Mouse (Mus musculus) hindbrain, embryonic 15.5 days (tissue): Measurements from ENCODE around the gene Atxn1. TPM values are rescaled to one million over a fixed set of nuclear protein-coding genes. Genes with fewer than 3 reads are reported as not detected.

ENCODE experiments used
- ATAC-seq: fragments of 200-750 bp; cut with Nextera tagmentation; 2 replicates; pipeline ENCODE4 v1.8.0; 2017; ENCODE audit warnings: low read depth, moderate number of reproducible peaks, moderate TSS enrichment; ENCODE audit not compliant: low FRiP score
- H3K27ac ChIP-seq: fragments of 300-500 bp; sonication (generic); replicated peaks from 2 replicates; pipeline ENCODE4 v1.5.1; 2015; ENCODE audit warnings: mild to moderate bottlenecking, inconsistent platforms
- H3K27me3 ChIP-seq: fragments of 300-500 bp; sonication (generic); 2 replicates; pipeline ENCODE4 v1.6.1; 2015; ENCODE audit warnings: control low read depth, inconsistent platforms
- H3K36me3 ChIP-seq: fragments of 300-500 bp; sonication (generic); 2 replicates; pipeline ENCODE4 v1.6.1; 2015; ENCODE audit warnings: control low read depth, inconsistent platforms
- H3K4me1 ChIP-seq: fragments of 300-500 bp; sonication (generic); replicated peaks from 2 replicates; pipeline ENCODE4 v1.6.1; 2015; ENCODE audit warnings: control low read depth, inconsistent platforms
- H3K4me2 ChIP-seq: fragments of 300-500 bp; sonication (generic); 2 replicates; pipeline ENCODE4 v1.6.1; 2015; ENCODE audit warnings: moderate library complexity, mild to moderate bottlenecking, inconsistent platforms
- H3K4me3 ChIP-seq: fragments of 300-500 bp; sonication (generic); 2 replicates; pipeline ENCODE4 v1.5.1; 2015; ENCODE audit warnings: mild to moderate bottlenecking, inconsistent platforms
- H3K9ac ChIP-seq: fragments of 300-500 bp; sonication (generic); 2 replicates; pipeline ENCODE4 v1.6.1; 2015; ENCODE audit warnings: inconsistent platforms
- H3K9me3 ChIP-seq: fragments of 300-500 bp; sonication (generic); 2 replicates; pipeline ENCODE4 v1.6.1; 2016; ENCODE audit warnings: control low read depth, inconsistent platforms
- whole genome bisulfite sequencing: fragments of 180-500 bp; shearing (Covaris S2); methylation state at CpG from one replicate; pipeline ENCODE4 v1.1.7; 2015; 5-methylcytosine and 5-hydroxymethylcytosine counted together
- polyA plus RNA-seq: library from polyadenylated mRNA; unstranded; fragments of >200 nt; fragmentation: Nextera tagmentation; extraction: Ambion mirVana; gene quantifications from 2 replicates; pipeline ENCODE4 v1.2.1, GENCODE M21; 2015

Atxn1 gene
- polyA plus RNA-seq, 1 experiment from 2014 or later: 8.1 TPM

- peak; percentile 80 for ATAC-seq
- Histone ChIP-seq H3K4me1 (peaks cover 16% of the 10 kb centered on the region), H3K36me3 (no peaks in the 10 kb centered on the region), H3K4me2 (no peak overlapping the region), H3K9ac (no peak overlapping the region), H3K9me3 (no peaks in the 10 kb centered on the region), H3K27ac (peak overlapping the region; percentile 58; the same call in 1 of the 2 replicates), H3K4me3 (no peak overlapping the region), H3K27me3 (no peaks in the 10 kb centered on the region)
- WGBS: 24% methylated on average over 7 of the region's 7 CpGs
These were observed 438.6 kb downstream of the Atxn1 start for GRCm38 (mm10) chr13:45526230-45526629.

- peaks cover 6% of the 10 kb centered on the region; the same call in 1 of the 2 replicates for H3K4me1 ChIP-seq
- no peak overlapping the region for H3K4me3 ChIP-seq
- H3K36me3 ChIP-seq: no peaks in the 10 kb centered on the region
- H3K27ac ChIP-seq: no peak overlapping the region
- 92% methylated on average over 6 of the region's 6 CpGs for WGBS
- no peak overlapping the region for H3K4me2 ChIP-seq
- H3K9ac ChIP-seq: no peak overlapping the region
- no peak for ATAC-seq
- no peaks in the 10 kb centered on the region for H3K27me3 ChIP-seq
- no peaks in the 10 kb centered on the region for H3K9me3 ChIP-seq
These were observed 439.9 kb downstream of the Atxn1 start for GRCm38 (mm10) chr13:45524791-45525435.

DNA sequence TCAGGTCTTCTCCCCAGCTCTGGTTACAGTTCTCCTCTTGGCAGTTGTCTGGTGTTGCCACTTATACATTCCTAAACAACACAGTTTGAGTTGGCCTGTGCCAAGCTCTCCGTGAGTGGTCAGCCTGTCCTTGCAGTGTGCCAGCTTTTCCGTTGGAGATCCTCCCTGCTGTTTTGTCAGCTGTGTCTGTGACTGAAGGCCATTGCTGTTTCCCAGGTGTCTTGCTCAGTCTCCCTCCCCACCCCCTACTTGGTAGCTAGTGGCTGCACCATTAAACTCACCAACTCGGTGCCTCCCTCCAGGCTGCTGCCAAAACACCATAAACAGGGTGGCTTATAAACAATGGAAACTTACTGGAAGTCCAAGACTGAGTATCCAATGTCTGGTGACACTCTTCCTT is 440.5 kb downstream of the Atxn1 start:
- no peak overlapping the region for H3K4me3 ChIP-seq
- H3K27me3 ChIP-seq: no peaks in the 10 kb centered on the region
- ATAC-seq: 0 out of 2 replicates have a peak, but pooled peaks have one; percentile 27
- no peak overlapping the region for H3K27ac ChIP-seq
- H3K4me2 ChIP-seq: no peak overlapping the region
- whole genome bisulfite sequencing: 56% methylated on average over 3 of the region's 3 CpGs
- H3K36me3 ChIP-seq: no peaks in the 10 kb centered on the region
- H3K9ac ChIP-seq: no peak overlapping the region
- peaks cover 6% of the 10 kb centered on the region; the same call in 1 of the 2 replicates for H3K4me1 ChIP-seq
- H3K9me3 ChIP-seq: no peaks in the 10 kb centered on the region

- Histone ChIP-seq H3K9me3 (no peaks in the 10 kb centered on the region), H3K4me1 (peaks cover 30% of the 10 kb centered on the region), H3K27me3 (no peaks in the 10 kb centered on the region), H3K4me2 (peak overlapping the region; percentile 58), H3K36me3 (no peaks in the 10 kb centered on the region), H3K9ac (peak overlapping the region; percentile 35), H3K4me3 (peak overlapping the region; percentile 29), H3K27ac (peak overlapping the region; percentile 74)
- 2% methylated on average over 24 of the region's 24 CpGs for WGBS
- peak; percentile 67 for ATAC-seq
These were observed 448.1 kb downstream of the Atxn1 start for GRCm38 (mm10) chr13:45516501-45517393.

DNA sequence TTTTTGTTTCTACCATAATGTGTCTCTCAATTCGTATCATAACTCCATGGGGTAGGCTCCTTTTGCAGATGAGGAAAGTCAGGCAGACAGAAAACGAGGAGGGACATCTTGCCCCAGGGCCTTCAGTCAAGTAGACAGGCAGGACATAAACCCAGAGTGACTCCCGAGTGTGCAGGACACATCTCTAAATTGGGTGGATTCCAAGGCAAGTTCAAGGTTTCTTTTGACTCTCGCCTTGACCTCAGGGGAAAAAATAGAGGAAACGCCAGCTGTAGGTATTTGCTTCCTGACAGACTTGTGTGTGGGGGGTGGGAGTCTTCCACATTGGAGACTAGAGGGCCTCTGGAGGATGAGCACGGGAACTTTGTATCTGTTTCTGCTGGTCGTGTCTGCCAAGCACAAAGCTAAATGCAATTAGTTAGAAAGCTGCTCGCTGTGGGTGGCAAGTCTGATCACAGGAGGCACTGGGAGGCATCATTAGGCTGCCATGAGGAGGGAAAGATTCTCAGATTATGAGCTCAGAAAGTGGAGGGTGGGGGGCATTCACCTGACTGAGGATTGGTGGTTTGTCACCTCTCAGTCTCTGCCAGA is 449.9 kb downstream of the Atxn1 start:
- Histone ChIP-seq H3K4me1 (peaks cover 30% of the 10 kb centered on the region), H3K27me3 (no peaks in the 10 kb centered on the region), H3K4me3 (no peak overlapping the region), H3K9ac (no peak overlapping the region), H3K4me2 (no peak overlapping the region), H3K36me3 (no peaks in the 10 kb centered on the region), H3K9me3 (no peaks in the 10 kb centered on the region), H3K27ac (no peak overlapping the region)
- WGBS: 39% methylated on average over 8 of the region's 8 CpGs
- no peak for ATAC-seq

DNA sequence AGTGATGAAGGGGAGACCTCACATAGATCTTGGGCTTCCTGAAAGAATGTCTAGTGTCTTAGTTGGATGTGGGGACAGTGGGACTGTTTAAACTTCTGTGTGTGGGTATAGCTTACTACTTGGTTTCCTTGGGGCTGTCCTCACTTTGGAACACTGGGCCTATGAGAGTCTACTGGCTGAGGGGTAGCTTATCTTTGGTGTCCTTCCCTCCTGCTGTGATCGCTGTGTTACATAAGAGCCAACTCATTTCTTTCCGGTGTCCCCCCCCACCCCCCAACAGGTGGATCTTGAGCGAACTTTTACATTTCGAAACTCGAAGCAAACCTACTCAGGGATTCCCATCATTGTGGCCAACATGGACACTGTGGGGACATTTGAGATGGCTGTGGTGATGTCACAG is 450.7 kb downstream of the Atxn1 start:
- ATAC-seq: no peak
- H3K9ac ChIP-seq: no peak overlapping the region
- peaks cover 33% of the 10 kb centered on the region for H3K4me1 ChIP-seq
- H3K4me2 ChIP-seq: no peak overlapping the region
- no peaks in the 10 kb centered on the region for H3K9me3 ChIP-seq
- no peaks in the 10 kb centered on the region for H3K27me3 ChIP-seq
- H3K36me3 ChIP-seq: no peaks in the 10 kb centered on the region
- no peak overlapping the region for H3K27ac ChIP-seq
- no peak overlapping the region for H3K4me3 ChIP-seq
- WGBS: 97% methylated on average over 5 of the region's 5 CpGs

DNA sequence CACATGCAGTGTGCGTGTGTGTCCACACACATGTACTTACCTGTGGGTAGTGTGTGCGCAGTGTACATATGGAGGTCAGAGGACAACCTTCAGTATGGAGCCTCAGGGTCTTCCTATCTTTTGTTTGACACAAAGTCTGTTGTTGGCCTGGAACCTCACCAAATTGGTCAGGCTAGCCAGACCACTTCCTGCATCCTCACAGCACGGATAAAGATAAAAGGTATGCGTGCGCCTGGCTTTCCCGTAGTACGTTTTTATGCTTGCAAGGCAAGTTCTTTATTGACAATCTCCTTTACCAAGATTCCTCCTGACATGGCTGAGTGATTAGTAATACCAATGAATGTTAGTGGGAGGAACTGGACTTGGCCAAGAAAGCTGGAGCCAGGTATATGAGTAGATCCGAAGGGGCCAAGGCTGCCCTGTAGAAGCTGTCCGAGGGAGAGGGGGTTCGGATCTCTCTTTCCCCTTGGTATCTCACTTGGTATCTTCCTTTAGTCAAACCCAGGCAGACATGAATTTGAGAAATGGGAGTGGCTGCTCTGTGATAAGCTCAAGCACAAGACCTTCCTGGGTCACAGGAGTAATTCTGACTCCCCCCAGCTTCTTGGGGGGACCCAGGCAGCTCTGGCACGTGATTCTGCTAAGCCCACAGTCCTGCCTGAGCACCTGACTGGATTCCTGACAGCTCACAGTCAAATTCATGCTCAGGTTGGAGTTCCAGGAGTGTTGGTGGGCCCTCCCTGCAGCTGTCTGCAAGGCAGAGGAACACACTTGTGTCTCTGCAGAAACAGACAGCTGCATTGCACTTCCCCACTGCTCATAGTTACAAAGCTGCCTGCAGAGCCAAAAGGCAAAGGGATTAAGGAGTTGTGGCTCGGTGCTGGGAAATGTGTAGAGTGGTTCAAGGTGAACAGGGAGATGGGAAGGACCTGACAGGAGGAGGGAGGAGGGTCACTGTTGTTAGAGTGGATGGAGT is 451.5 kb downstream of the Atxn1 start:
- H3K4me2 ChIP-seq: no peak overlapping the region
- H3K27me3 ChIP-seq: no peaks in the 10 kb centered on the region
- no peak overlapping the region for H3K9ac ChIP-seq
- ATAC-seq: no peak
- H3K4me1 ChIP-seq: peaks cover 41% of the 10 kb centered on the region
- 87% methylated on average over 12 of the region's 12 CpGs for WGBS
- no peak overlapping the region for H3K27ac ChIP-seq
- no peaks in the 10 kb centered on the region for H3K9me3 ChIP-seq
- H3K36me3 ChIP-seq: no peaks in the 10 kb centered on the region
- no peak overlapping the region for H3K4me3 ChIP-seq

DNA sequence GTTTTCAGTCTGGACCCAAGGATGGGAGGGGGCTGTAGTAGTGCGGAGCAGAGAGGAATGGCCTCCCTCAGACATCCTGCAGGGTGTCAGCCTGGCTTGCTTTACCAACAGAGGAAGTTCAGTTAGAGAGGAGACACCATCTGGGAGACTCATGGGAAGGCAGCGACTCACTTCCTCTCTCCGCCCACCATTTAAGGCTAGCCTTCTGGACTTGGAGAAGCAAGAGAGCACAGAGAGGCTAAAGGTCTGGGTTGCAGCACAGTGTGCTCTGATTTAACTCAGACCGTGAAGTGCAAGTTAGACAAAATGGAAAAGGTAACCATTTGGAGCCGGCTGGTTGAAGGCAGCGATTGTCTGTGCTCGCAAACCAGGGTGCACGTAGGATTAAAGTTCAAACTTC is 452.3 kb downstream of the Atxn1 start:
- no peak overlapping the region for H3K27ac ChIP-seq
- no peak overlapping the region for H3K9ac ChIP-seq
- H3K36me3 ChIP-seq: no peaks in the 10 kb centered on the region
- 85% methylated on average over 8 of the region's 8 CpGs for whole genome bisulfite sequencing
- no peaks in the 10 kb centered on the region for H3K9me3 ChIP-seq
- H3K4me2 ChIP-seq: no peak overlapping the region
- no peak for ATAC-seq
- peaks cover 47% of the 10 kb centered on the region for H3K4me1 ChIP-seq
- no peak overlapping the region for H3K4me3 ChIP-seq
- no peaks in the 10 kb centered on the region for H3K27me3 ChIP-seq

GRCm38 (mm10) chr13:45511706-45512435 is 452.9 kb downstream of the Atxn1 start:
- Histone ChIP-seq H3K9me3 (no peaks in the 10 kb centered on the region), H3K4me2 (no peak overlapping the region), H3K9ac (no peak overlapping the region), H3K4me3 (no peak overlapping the region), H3K36me3 (no peaks in the 10 kb centered on the region), H3K27ac (no peak overlapping the region), H3K27me3 (no peaks in the 10 kb centered on the region), H3K4me1 (peaks cover 40% of the 10 kb centered on the region)
- ATAC-seq: no peak
- 88% methylated on average over 6 of the region's 6 CpGs for WGBS

- Histone ChIP-seq H3K4me2 (peak overlapping the region; percentile 89; the same call in 1 of the 2 replicates), H3K4me3 (no peak overlapping the region), H3K9ac (no peak overlapping the region)
These were observed 455.4 kb downstream of the Atxn1 start for GRCm38 (mm10) chr13:45509366-45509765.

DNA sequence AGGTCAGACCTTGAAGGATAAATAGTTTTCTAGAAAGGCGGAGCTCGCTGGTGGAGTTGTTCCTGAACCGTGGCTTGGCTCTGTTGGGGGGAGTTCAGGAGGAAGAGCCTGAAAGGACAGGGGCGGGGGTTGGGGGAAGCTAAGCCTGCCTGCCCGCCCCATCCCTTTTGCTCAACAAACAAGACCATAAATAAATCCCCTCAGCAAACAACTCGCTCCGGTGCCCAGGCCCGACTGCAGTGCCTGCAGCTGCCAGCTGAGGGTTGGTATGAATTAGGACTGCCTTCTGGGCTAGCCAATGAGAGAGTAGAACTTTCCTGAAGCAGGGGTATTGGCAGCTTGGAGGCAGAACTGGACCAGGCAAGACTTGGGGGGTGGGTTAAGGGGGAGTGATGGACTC is 456.3 kb downstream of the Atxn1 start:
- H3K4me1 ChIP-seq: peaks cover 18% of the 10 kb centered on the region
- H3K27me3 ChIP-seq: no peaks in the 10 kb centered on the region
- ATAC-seq: peak; percentile 72
- peak overlapping the region; percentile 62 for H3K9ac ChIP-seq
- H3K4me2 ChIP-seq: peak overlapping the region; percentile 89
- no peaks in the 10 kb centered on the region for H3K36me3 ChIP-seq
- no peaks in the 10 kb centered on the region for H3K9me3 ChIP-seq
- under 1% methylated on average over 8 of the region's 8 CpGs for WGBS
- H3K27ac ChIP-seq: peak overlapping the region; percentile 78
- peak overlapping the region; percentile 59 for H3K4me3 ChIP-seq

More at GRCm38 (mm10) chr13:45509366-45509765, 455.4 kb downstream of the Atxn1 start:
- Histone ChIP-seq H3K36me3 (no peaks in the 10 kb centered on the region), H3K27ac (no peak overlapping the region), H3K27me3 (no peaks in the 10 kb centered on the region), H3K9me3 (no peaks in the 10 kb centered on the region), H3K4me1 (peaks cover 18% of the 10 kb centered on the region)
- whole genome bisulfite sequencing: 57% methylated on average over 6 of the region's 6 CpGs
- no peak for ATAC-seq
